Mouse (Mus musculus): ENCODE data around the gene Prdx6b.

- no peak for TF ChIP-seq CTCF (IDR thresholded peaks at IDR 0.05; ENCODE audit: low read depth, low read length)
- TF ChIP-seq POLR2A (IDR thresholded peaks at IDR 0.05; ENCODE audit: borderline replicate concordance, low read depth, low read length): no peak
These were observed 18.5 kb downstream of the Prdx6b start for GRCm38 (mm10) chr2:80310772-80311171.
